Mouse (Mus musculus): ENCODE measurements around the gene Nxph1.
A peak's percentile ranks its signal among the peaks of the same experiment; 100 is the strongest.

Gene Nxph1

DNA sequence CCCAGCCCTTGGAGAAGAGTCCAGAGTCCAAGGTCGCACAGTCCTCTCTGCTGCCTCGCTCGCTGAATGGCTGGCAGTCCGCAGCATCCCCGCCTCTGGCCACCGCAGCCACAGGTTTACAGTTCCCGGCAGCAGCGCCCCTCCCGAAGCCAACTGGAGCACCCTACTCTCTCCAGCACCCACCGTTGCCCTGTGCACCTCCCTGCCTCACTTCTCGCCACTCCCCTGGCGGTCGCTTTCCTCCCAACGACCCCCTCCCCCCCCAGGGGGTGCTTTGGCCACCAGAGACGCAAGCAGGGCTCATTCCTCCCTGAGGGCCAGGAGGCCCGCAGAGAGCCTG, at the start of gene Nxph1:
Gene Nxph1 (plus strand): TSS at position 301 of the 340 bp plus-strand sequence.
- DNase-seq: no peak

DNA sequence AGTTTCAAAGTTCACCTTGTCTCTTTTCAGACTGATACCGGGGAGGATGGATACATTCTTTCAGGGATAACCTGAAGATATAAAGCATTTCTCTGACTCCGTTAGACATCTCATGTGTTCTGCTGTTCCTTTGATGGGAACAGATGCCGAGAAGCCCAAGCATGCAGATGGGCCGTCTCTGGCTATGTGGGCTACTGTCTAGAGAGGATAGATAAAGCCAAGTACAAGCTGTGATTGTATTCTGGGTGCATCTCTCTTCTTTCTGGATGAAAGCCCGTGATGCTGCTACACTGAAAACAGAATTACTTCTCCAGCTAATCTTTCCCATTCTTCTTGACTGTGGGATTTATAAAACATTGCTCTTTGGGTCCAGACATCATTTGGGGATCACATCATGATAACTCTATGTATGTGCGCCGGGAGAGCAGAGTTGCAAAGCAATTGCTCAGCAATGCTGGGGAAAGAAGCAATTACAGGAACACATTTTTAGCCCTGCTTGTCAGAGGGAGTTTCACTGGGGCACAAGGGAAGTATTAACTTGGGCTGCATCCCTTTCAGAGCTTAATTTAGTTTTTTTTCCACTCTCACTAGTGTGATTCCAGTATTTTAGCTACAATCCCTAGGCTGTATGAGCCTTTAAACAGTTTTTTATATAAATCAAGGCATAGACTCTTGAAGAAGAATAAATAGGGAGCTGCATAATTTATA, 48.1 kb upstream of the Nxph1 start:
- DNase-seq: peak; percentile 37

DNA sequence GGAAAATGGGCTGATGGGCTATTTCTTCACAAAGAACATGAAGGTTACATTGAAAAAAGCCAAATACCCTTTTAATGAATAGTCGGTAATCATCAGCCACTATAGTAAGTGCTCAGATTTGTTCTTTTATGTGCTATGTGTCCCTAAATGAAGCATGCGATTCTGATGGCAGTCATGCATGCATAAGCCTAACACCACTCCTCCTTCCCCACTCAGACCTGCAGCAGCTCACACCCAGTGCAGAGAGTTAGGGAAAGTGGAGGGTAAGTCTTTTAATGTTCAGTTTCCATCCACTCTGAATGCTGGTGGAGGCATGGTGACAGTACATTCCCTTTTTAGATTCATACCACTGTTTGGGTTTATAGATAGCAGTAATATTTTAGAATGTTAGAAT, 47.5 kb upstream of the Nxph1 start:
- no peak for DNase-seq

DNA sequence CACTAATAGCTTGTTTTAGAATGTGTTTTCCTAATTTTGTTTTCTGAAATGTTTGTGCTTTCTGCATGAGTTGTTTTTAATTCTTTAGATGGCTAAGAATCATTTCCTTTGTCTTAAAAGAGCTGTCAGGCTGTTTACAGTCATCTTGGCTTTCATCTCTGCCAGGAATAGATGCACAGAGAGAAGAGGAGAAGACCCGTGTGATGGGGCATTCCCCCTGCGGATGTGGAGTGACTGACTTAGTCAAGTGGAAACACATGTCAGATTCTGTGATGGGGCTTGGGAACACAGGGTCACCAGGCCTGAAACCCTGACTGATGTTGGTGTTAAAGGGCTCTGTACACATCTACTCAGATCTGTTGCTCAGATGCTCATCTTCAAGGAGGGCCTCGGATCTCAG, 40.3 kb upstream of the Nxph1 start:
- DNase-seq: no peak

DNA sequence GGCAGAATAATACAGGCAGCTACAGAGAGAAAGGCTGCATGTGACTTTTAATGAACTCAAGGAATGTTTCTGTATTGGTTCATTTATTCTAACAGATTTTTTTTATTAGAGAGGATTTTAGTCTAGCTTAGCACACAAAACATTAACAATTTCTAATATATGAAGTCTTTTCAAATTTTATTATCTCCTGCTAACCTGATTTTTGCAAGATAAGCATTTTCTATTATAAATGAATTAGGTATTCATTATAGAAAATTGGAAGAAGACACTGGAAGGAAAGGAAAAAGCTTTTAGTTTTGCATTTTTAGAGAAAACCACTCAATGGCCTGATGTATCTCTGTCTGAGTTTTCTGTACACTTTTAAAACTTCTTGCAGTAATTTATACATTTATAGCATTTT, 34.8 kb upstream of the Nxph1 start:
- DNase-seq: no peak

DNA sequence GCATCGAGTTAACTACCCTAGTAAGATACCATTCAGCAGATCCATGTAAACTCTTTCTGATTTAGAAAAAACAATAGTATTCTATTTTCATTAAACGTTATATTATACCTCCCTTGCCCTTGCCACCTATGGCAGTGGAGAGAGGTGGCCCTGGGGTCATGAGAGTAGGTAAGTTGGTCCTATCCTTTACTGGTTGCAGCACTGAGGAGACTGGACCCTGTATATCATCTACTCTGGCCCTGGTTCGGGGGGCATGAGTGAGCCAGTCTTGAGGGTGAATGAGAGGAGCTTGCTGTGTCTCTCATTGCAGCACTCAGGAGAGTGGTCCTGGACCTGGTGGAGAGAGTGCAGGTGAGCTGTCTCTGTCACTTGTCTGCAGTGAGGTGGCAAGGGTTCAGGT, 33.5 kb upstream of the Nxph1 start:
- DNase-seq: no peak

DNA sequence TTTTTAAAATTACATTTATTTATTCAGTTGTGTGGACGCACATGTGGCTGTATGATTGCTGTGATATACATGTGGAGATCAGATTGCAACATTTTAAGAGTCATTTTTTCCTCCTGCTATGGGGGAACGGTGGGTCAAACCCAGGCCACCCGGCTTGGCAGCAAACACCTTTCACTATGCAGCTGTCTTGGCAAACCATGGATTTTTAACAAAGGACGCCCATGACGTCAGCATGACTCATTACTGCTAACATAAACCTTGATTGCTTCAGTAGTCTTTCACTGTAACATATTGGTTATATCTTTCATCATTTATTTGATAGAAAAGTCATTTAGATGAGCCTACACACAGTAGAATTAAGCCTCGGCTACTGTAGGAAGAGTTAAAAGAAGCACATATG, 23.8 kb upstream of the Nxph1 start:
- DNase-seq: no peak

DNA sequence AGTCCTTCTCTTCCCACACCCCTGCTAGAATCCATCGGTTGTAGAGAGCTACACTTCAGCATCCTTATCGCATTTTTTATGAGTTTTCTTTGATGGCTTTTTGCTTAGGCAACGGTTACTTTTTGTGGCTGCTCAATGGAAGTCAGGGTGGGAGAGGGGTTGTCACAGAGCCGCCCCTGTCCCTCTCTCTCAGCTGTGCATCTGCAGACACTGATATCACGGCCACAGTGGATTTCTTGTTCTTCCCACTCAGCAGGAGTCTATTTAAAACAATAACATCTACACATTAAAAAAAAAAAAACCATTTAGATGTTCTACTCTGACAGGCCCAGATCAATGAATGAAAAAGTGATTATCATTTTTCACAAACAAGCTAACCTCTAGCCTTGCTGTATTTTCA, 13.0 kb upstream of the Nxph1 start:
- DNase-seq: no peak

DNA sequence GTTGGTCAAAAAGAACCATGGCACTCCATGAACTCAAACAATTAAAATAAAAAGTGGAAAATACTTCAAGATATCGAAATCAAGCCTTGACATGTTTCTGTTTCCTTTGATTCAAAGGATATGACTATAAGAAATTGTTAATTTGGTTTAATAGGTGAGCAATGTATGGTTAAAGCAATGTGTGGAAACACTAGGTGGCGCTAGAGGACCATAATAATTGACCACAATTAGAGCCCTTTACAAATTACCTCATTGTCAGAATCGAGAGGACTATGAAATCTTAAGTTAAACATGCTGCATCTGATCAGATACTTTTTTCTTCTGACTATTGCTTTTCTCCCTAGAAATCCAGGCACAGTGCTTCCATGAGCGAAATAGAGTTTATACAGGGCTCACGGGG, 12.5 kb upstream of the Nxph1 start:
- DNase-seq: peak; percentile 20

DNA sequence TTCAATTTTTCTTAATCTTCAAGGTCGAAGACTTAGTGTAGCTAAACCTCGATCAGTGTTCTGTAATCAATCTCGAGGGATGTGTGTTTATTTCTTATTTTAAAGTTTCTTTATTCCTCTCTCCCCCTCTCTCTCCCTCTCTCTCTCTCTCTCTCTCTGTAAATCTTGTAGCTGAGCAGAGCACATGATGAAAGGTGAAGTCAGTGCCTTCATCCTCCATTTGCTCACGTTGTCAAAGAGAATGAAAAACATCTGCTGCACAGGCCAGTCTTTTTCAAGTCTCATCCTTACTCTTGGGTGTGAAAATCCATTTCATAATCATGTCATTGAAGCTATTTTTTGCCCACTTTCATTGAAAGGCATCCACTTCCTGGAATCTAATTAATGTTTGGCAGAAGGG, 12.1 kb upstream of the Nxph1 start:
- no peak for DNase-seq

DNA sequence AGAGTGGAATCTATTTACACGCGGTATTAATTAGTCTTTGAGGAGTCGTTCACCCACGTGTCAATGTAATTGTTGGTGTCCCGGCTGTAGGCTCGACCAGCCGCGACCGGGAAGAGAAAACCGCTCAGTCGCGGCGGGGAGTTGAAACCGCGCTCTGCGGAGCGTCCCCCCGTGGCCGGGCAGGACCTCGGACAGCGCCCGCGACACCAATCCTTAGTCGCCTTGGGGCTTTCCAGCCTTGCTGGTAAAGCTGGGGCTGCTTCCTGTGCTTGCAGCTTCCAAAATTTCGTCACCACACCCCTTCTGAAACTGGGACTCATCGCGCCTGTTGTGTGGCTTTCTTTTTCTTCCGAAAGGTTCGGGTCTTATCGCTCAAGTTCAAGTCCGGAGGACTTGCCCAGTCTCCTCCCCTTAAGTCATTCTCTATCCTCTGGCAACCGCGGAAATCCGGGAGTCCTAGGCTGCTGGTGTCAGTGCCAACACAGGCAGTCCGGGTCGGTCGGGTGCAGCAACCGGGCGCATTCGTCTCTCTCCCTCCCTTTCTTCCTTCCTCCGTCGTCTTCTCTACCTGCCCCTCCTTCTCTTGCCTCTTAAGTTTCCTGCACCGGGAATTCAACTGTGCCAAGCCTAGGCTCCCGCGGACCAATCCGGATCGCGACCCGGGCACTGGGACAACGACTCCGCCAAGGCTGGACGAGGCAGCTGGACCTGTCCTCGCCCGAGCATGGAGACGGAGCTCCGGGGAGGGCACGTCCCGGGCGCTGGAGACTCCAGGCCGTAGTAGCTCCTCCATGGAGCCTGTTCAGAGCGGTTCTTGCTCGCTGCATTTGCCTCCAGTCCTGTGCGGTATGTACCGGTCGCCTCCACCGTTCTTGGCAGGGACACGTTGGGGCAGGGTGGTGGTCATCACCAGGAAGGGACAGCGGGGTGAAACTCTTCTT, 510 bp downstream of the Nxph1 start:
- DNase-seq: peak; percentile 26

DNA sequence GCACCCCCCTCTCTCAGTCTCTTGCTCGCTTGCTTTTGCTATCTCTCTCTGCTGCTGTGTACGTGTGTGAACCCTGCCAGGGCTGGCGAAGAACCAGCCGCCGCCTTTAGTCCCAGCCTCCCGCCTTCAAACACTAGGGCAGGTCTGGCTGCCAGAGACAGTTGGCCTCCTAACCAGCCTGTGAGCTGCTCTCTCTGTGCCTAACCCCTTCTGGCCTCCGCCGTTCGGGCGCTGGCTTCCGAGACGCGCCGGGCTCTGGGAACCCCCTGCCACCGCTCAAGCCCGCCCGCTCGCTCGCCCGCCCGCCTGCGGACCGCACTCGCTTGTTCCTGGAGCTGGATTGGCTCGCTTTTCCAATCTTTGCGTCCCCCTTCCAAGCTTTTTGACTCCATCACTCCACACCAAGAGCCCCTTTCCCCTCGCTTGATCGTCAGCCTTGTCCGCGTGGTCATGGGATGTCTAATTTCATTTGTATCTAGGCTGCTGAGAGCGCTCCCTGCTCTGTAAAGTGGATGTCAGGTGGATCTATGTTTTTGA, 1.5 kb downstream of the Nxph1 start:
- DNase-seq: peak; percentile 26

DNA sequence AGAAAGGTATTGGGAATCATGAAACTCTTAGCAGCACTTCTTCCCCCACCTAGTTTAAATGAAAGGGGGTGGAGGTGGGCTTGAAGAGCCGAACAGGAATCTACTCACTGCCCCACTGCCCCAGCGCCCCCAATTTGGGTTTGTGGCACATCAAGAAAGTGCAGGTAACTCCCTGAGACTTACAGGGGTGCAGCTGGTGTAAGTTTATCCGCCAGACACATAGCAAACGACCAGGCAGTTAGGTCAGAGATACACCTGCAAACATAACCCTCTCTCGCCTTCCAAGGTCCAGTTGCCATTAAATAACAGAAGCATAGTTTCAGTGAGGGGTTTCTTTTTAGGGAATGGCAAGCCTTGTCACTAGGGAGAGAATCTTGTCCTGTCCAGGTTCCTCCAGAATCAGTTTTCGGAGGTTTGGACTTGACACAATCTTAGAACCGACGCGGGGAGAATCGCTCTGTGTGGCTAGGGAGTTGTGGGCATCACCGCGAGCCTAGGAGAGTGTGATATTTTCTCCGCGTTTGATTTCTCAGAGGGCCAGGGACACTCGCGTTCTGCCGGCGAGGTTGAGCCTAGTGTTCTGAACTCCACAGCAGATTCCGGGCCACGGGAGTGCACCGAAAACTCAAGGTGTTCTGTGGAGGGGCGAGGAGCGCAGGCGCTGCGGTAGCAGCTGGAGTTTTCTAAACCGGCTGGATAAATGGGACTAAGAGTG, 2.5 kb downstream of the Nxph1 start:
- peak; percentile 6 for DNase-seq

DNA sequence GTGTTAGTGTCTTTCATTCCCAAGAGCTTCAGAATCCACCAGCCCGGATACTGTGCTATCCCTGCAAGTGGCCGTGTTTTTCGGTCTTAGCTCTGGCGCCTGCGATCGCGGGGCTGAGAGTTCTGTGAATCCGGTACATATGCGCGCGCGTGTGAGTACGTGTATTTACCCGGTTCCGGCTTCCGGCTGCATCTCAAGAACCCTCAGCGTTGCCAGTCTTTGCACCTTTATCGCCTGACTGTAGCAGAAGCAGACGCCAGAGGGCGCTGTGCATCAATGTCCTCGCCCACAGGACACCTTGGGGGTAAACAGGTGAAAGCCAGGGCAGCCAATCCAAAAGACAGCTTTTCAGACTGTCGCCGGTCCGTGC, 3.1 kb downstream of the Nxph1 start:
- DNase-seq: peak; percentile 76

DNA sequence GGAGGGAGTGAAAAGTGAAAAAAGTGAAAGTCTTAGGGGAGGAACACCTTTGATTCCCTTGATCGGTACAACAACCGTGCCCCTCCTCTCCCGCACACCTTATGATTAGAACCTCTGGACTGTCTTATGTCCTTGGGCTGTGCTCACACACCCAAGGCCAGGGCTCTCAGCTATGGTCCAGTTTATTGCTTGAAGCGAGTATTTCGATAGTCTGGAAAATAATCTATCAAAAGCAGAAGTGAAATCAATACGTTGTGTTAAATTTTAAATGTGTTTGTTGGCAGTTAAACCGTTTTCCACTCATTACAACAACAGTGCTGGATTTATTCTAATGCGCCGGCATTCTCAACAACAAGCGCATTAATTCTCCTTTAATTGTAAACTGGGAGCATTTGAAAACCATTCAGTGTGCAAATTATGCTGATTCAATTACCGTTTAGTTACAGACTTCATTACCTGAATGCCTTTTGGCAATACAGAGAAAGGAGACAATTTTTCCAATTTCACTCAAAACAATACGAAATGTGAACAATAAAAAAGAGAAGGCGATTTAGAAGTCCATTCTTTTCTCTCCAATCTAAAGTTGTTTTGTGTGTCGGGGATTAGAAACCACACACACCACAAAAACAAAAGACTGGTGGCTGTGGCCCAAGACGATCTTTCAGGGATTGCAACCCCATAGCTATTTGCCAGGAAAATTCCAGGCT, 3.8 kb downstream of the Nxph1 start:
- no peak for DNase-seq

DNA sequence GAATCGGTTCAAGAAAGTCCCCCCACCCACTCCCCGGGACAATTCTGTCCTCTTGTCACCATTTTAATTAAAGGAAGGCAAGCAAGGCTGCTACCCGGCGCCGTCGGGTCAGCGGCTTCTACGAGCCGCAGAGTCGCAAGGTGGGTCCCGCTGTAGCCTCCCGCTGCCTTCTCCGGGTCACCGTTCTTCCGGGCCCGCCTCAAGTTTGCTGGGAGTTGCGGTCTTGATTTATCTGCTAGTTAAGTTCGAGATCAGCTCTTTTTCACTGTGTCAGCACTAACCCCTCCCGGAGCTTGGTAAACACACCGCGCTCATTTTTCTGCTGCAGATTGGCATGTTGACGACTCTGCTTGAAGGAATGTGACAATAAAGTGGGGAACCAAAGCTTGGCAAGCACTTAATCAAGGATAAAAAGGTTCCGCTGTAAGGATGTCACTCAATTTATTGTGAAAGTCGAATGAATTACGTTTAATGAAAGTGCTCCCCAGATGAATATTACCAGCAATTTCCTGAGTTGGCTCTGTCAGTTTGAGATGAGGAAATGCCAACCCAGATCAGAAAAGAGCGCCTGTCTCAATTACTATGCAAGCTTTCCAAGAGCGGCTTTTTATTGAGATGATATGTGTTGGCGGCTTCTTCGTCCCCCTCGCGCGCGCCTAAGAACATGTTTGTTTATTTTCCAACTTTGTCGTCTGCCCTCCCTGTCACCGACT, 7.7 kb downstream of the Nxph1 start:
- DNase-seq: peak; percentile 6

DNA sequence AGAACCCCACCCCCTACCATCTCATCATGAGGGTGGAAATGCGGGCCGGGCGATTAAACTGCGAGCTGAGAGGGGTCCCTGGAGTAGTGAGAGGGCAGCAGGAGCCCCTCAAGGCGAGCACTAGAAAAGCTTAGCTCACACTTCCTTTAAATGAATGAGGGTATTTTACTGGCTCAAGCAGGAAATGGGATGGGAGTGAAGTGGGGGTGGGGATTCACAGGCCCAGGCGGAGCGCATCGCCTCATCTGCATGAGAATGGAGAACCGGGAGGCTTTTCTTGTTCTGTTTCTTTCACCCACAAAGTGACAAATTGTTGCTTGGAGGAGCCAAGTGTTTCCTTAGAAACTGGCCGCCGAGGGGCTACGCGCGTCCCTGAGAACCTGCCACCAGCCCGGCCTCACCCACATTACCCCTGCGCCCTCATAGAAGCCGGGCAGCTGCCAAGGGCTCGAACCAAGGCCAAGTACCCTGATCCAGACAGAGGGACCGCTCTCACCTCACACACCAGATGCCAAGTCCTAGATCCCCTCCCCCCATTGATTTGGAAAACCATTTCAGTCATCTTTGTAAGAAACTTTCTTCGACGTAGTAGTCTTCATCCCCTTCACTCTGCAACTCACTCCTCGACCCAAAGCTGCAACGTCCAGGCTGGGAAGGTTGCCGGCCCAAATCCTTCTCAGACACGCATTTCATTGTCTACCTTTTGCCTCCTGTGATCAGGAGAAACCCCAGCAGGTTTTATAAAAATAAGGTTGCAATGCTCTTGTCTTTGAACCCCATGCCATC, 8.7 kb downstream of the Nxph1 start:
- DNase-seq: peak; percentile 10

DNA sequence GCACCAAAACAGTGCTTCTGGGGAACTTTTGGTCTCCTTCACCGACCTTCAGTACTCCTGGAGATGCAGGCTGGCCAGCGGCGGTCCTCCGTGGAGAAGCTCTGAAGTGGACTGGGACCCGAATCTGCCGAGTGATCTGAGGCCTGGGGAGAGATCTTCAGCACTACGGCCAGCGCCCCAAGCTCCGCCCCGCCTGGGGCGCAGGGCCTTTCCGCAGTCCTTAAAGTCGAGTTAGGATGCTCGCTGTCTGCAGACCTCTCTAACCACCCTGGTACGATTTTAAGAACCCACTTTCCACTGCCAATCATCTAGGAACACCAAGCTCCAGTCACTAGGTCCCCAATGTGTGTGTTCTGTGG, 9.3 kb downstream of the Nxph1 start:
- peak; percentile 9 for DNase-seq

DNA sequence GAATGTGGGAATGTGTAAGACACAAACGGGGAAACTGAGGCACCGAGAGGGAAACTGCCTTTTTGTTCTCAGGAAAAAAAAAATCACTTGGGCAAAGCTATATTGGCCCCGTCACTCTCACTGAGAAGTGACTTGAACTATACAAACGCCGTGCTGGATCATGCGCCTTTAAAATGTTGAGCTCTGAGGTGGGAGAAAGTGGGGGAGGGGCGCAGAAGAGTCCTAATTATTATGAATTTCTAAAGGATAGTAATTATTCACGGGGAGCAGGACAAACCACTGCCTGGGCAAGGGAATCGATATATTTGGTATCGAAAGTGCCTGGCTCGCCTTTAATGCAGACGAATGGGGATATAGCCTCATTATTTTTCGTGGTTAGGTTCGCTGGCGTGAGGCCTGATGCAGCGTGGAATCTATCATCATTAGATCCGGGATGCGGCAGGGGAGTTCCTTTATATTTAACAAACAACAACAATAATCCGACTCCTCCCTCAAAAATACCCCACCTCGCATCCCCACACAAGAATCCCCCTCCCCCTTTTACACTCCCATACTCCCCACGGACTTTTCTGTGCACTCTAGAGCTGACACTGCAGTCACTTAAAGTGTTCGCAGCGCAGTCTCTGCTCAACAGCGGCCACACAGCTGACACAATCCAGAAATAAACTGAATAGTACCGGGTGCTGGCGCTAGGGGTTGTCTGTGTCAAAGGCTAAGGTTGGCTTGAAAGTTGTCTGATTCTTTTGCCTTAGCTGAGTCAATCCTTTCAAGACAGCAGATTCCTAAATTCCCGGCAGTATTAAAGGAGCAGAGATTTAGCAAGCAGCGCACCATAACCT, 10.1 kb downstream of the Nxph1 start:
- peak; percentile 11 for DNase-seq

DNA sequence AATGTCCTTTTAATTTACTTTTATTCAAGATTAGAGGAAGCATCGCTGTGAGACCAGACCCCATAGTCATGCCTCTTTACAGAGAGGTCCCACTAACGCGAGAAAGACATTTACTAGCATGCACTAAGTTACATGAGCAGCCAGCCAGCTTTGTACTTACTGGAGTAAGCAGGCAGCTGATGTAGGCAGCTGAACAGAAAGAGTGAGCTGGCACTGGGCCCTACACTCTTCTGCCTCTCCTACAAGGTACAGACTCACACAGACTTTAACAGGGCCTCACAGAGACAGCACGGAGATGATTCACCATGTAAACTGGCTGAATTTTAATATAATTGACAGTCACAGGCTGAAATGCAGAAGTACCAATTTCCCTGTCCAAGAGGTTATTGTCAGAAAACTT, 11.6 kb downstream of the Nxph1 start:
- DNase-seq: no peak

DNA sequence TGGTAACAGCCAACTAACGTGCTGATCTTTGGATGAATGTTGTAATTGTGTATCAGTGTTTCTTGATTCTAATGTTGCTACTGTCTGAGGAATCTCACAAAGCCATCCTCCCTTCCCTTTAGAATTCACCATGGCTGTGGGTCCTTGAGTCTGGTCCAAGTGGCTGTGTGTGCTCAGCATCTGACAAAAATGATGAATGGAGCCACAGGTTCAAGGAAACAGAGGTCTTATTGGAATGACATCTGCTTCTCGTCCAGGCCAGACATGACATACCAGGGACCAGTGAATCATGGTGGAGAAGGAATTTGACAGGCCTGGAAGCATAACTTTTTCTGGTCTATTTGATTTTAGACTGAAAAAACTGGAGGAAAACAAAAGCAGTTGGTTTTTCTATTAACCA, 22.3 kb downstream of the Nxph1 start:
- no peak for DNase-seq

All from right cerebral cortex, postnatal 25 days (tissue).